Mouse (Mus musculus): ENCODE data around the gene Lipn. TPM values are rescaled to one million over a fixed set of nuclear protein-coding genes. Genes with fewer than 3 reads are reported as not detected.

Gene Lipn
- not detected in 2 replicates for polyA plus RNA-seq (2012; rRNA removed)

DNA sequence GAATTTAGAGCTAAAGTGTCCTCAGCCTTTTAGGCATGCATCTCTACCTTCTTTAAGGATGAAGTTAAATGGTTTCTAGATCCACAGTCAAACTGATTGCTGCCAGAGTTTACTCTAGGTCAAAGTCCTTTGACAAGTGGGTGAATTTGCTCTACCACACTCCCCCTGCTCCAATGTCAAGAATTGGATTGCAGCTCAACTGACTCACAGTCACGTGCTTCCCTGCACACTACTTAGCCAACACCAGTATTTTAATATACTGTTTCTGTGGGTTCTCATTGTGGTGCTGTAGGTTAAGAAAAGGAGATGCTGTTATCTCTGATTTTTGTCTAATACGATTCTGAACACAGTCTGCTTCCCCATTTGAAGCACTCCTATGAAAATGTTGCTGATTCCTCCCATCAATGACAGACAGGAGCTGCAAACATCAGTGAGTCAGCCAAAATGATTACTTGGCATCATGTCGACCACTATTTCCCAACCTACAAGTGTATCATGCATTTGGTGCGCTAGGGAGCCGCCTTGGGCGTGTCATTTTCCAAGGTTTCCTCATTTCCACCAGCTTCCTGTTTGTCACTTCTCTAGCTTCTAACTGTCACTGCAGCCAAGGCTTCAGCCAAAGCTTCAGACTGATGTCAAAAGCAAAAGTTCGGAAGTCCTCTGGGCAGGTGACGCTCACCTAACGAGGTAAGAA, at the start of gene Lipn:
TSS of gene Lipn (plus strand) at position 580 of the 694 bp plus-strand sequence.

GRCm38 (mm10) chr19:34100633-34101032, 33.5 kb downstream of the Lipn start, which contains the start of gene Lipm:
Gene Lipm, plus strand, starts transcription at chr19:34100933.

Other genes starting within 250 kb of the Lipn start
- gene Lipf, start 106.2 kb upstream of the Lipn start, polyA plus RNA-seq (2012; rRNA removed), result not detected in 2 replicates
- gene Lipk, start 59.1 kb upstream of the Lipn start, polyA plus RNA-seq (2012; rRNA removed), result 0.09 TPM in 1 of 2 replicates, not detected in the other
- not detected in 2 replicates for gene Lipm, start 33.6 kb downstream of the Lipn start, polyA plus RNA-seq (2012; rRNA removed)
- gene Ankrd22, start 98.7 kb downstream of the Lipn start, polyA plus RNA-seq (2012; rRNA removed), result 1.1 and 1.7 TPM in 2 replicates
- gene Stambpl1, start 124.9 kb downstream of the Lipn start, polyA plus RNA-seq (2012; rRNA removed), result 7.3 and 7.7 TPM in 2 replicates
- 1,765 and 1,858 TPM in 2 replicates for gene Acta2, start 188.2 kb downstream of the Lipn start, polyA plus RNA-seq (2012; rRNA removed)
- 0.73 and 1.4 TPM in 2 replicates for gene Fas, start 223.3 kb downstream of the Lipn start, polyA plus RNA-seq (2012; rRNA removed)